Mouse (Mus musculus) limb, embryonic 11.5 days (tissue): Measurements from ENCODE around the gene Gpld1. TPM values are rescaled to one million over a fixed set of nuclear protein-coding genes. Genes with fewer than 3 reads are reported as not detected.

Source experiments
- ATAC-seq: fragments of 200-750 bp; cut with Nextera tagmentation; 2 replicates; pipeline ENCODE4 v1.8.0; 2017; ENCODE audit warnings: low read depth; ENCODE audit not compliant: insufficient number of reproducible peaks, low FRiP score, low TSS enrichment
- DNase-seq: peaks from one replicate; pipeline ENCODE4 v3.0.0-alpha.2; 2015; ENCODE audit warnings: low spot score
- H3K27ac ChIP-seq: fragments of 300-500 bp; sonication (generic); replicated peaks from 2 replicates; pipeline ENCODE4 v1.5.1; 2014; ENCODE audit warnings: low read depth, mild to moderate bottlenecking, low read length
- H3K27me3 ChIP-seq: fragments of 300-500 bp; sonication (generic); 2 replicates; pipeline ENCODE4 v1.6.1; 2014; ENCODE audit warnings: mild to moderate bottlenecking, low read length, mixed read lengths; ENCODE audit not compliant: control insufficient read depth, insufficient read depth
- H3K36me3 ChIP-seq: fragments of 300-500 bp; sonication (generic); 2 replicates; pipeline ENCODE4 v1.6.1; 2014; ENCODE audit warnings: mild to moderate bottlenecking, low read length, moderate library complexity, mixed read lengths; ENCODE audit not compliant: control insufficient read depth, insufficient read depth
- H3K4me1 ChIP-seq: fragments of 300-500 bp; sonication (generic); 2 replicates; pipeline ENCODE4 v1.6.1; 2014; ENCODE audit warnings: low read length, mixed read lengths; ENCODE audit not compliant: control insufficient read depth, insufficient read depth
- H3K4me2 ChIP-seq: fragments of 300-500 bp; sonication (generic); 2 replicates; pipeline ENCODE4 v1.6.1; 2014; ENCODE audit warnings: low read depth, mild to moderate bottlenecking, moderate library complexity; ENCODE audit not compliant: severe bottlenecking
- H3K4me3 ChIP-seq: fragments of 300-500 bp; sonication (generic); 2 replicates; pipeline ENCODE4 v1.5.1; 2014; ENCODE audit warnings: low read depth, low read length
- H3K9ac ChIP-seq: fragments of 300-500 bp; sonication (generic); 2 replicates; pipeline ENCODE4 v1.6.1; 2014; ENCODE audit warnings: mild to moderate bottlenecking, low read length
- H3K9me3 ChIP-seq: fragments of 300-500 bp; sonication (generic); 2 replicates; pipeline ENCODE4 v1.6.1; 2016; ENCODE audit warnings: low read length; ENCODE audit not compliant: control insufficient read depth
- WGBS: fragments of 180-500 bp; shearing (Covaris S2); extraction: QIAGEN DNeasy Blood & Tissue Kit; methylation state at CpG from one replicate; pipeline ENCODE4 v1.1.7; 2014; 5-methylcytosine and 5-hydroxymethylcytosine counted together
- polyA plus RNA-seq: library from polyadenylated mRNA; unstranded; fragments of >200 nt; fragmentation: Nextera tagmentation; extraction: Ambion mirVana; gene quantifications from 2 replicates; pipeline ENCODE4 v1.2.1, GENCODE M21; 2014

Gene Gpld1
- polyA plus RNA-seq = 0.25 and 0.34 TPM in 2 replicates

DNA sequence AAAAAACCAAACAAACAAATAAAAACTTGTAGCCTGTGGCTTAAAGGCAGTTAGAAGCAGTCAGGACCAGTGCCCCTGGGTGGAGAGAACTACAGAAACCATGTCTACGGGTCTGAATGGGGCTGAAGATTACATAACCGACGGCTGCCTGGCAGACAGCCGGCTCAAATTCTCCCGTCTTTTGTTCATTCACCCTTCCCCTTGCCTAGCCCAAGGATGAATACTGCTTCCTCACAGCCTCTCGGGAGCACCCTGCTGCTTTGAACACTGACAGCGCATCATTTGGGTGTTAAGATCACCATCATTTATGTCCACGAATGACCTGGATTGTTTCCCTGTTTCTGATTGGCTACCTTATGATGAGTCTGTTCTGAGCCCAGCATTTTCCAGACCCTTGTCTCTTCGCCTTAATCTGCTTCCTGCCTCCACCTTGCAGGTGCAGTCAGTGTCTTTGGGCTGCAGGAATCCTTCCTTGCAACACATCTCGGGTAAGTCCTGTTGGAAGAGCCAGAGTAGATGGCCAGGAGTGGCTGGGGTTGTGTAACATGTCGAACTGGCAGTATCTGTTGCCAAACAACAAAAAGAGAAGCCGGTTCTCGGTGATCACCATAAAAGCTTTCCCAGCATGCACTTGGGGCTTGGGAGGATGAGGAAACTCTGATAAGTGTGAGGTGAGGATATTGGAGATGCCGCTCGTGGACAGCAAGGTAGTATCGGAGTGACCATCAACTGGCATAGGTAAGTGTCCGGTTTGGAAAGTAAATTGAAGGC is at the start of gene Gpld1:
Gpld1 (plus strand) TSS at position 641 of the 771 bp plus-strand sequence.
- Histone ChIP-seq H3K4me2 (no peak within 1 kb of the TSS), H3K27ac (no peak within 1 kb of the TSS), H3K36me3 (no peaks in the 10 kb centered on the region), H3K4me3 (no peak within 1 kb of the TSS), H3K4me1 (no peaks in the 10 kb centered on the region), H3K9ac (no peak within 1 kb of the TSS), H3K27me3 (no peaks in the 10 kb centered on the region), H3K9me3 (no peaks in the 10 kb centered on the region)
- no peak for DNase-seq
- 73% methylated on average over 17 of the region's 17 CpGs for WGBS
- ATAC-seq = no peak

DNA sequence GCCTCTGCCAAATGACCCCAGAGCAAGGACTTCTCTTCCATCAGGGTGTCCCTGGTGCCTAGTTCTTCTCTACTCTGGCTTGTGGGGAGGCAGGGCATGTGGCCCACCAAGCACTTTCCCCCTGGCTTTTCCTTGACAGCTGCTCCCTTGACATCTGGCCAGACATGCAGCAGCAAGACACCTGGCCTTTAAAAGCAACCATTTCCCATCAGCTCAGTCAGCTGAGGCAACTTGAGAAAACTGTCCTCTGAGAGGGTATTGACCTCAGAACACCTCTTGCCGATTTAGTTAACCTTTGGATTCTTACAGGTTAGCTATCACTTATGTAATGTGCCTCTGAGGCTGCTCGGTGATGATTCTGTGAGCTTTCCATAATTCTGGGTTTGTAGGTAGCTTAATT is 49.1 kb upstream of the Gpld1 start:
- WGBS = 85% methylated on average over 2 of the region's 2 CpGs
- DNase-seq = no peak

DNA sequence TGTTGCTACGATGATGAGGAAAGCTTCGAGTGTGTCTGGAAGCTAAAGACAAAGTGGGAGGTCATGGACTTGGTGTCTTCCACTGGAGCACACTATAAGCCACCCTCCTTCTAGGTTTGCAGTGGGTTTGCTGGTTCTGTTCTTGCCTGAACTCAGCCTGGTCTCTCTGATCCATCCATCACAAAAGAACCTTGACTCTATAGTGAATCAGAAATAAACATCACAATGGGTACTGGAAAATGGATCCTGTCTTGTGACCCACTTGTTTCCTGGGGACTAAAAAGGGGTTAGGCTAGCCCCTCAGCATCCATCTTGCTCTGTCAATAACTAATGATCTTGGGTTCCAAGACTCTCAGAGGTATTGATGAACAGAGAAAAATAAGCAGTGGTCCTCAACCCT is 41.0 kb upstream of the Gpld1 start:
- H3K36me3 ChIP-seq = no peaks in the 10 kb centered on the region
- ATAC-seq (no peak), DNase-seq (no peak)
- WGBS = 85% methylated on average over 2 of the region's 2 CpGs
- no peaks in the 10 kb centered on the region for H3K4me1 ChIP-seq
- H3K9ac ChIP-seq = no peak overlapping the region
- no peak overlapping the region for H3K27ac ChIP-seq
- H3K9me3 ChIP-seq = no peaks in the 10 kb centered on the region
- no peaks in the 10 kb centered on the region for H3K27me3 ChIP-seq
- no peak overlapping the region for H3K4me2 ChIP-seq
- H3K4me3 ChIP-seq = no peak overlapping the region

More for the DNA sequence above, 49.1 kb upstream of the Gpld1 start:
- Histone ChIP-seq H3K9ac (no peak overlapping the region), H3K4me3 (no peak overlapping the region), H3K4me1 (no peaks in the 10 kb centered on the region), H3K36me3 (no peaks in the 10 kb centered on the region), H3K9me3 (no peaks in the 10 kb centered on the region), H3K27ac (no peak overlapping the region), H3K4me2 (no peak overlapping the region), H3K27me3 (no peaks in the 10 kb centered on the region)
- ATAC-seq = no peak

DNA sequence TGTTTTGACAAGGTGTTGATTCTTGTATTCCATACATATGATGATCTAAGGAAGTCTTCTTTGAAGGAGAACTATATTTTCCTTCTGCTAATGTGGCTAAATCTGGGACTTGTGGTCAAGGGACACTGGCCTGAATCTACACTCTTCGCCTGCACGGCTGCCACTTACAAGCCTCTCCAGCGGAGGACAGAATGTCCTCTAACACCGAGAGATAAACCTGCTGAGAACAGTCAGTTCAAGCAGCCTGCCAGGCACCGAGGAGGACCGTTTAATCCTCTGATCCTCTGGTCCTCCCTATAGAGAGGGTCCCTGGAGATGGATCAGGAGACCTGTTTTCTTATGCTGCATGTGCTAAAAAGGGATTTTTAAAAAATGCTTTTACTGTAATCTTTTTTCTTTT is 39.5 kb upstream of the Gpld1 start:
- no peak overlapping the region for H3K4me2 ChIP-seq
- WGBS = 85% methylated on average over 6 of the region's 6 CpGs
- H3K4me1 ChIP-seq = no peaks in the 10 kb centered on the region
- no peaks in the 10 kb centered on the region for H3K36me3 ChIP-seq
- H3K9ac ChIP-seq = no peak overlapping the region
- no peak for ATAC-seq
- H3K27ac ChIP-seq = no peak overlapping the region
- no peak overlapping the region for H3K4me3 ChIP-seq
- H3K27me3 ChIP-seq = no peaks in the 10 kb centered on the region
- no peaks in the 10 kb centered on the region for H3K9me3 ChIP-seq
- DNase-seq = no peak

DNA sequence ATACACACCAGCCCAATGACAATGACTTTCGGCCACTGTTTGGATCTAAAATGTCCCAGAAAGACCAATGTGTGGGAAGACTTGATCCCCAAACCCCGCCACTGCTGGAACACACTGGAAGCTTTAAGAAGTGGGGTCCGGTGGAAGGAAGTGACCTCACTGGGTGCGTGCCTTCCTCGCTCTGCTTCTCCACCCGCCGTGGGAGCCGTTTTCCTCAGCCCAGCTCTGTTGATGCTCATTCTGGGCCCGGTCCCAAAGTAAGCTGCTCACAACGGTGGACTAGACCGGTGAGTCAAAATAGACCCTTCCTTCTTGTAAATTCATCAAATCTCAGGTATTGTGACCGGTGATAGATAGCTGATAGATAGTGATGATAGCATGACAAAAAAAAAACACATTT is 37.5 kb upstream of the Gpld1 start:
- H3K4me3 ChIP-seq = no peak overlapping the region
- 92% methylated on average over 12 of the region's 12 CpGs for WGBS

DNA sequence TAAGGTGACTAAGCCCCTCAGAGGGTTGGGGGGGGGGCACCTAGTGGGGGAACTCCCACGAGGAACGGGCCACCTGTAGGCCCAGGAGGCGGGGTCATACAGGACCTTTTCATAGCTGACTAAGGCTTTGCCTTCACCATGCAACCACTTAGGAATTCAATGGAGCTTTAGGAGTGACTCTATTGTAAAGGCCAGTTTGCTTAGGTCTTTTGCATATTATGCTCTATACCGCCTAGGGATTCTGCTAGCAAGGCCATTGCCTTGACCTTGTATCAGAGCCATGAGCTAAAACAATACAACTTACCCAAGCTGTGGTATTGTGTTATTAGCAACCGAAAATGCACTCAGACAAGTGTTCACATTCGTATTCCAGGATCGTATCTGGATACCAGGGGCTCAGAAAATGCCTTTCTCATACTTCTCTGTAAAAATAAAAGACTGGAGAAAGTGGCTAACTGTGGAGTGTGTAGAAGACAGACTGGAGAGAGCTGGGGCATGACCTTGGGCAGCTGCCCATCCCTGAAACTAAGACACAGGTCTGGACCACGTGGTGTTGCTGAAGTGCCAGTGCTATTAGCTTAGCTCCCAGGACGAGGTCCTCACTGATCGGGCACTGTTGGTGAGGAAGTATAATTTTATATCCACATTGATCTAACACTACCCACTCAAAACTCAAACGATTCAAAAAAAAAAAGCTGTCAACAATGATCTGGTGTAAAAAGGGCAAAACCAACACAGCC is 36.0 kb upstream of the Gpld1 start:
- no peak overlapping the region for H3K9ac ChIP-seq
- 86% methylated on average over 11 of the region's 11 CpGs for WGBS

More for the DNA sequence above, 37.5 kb upstream of the Gpld1 start:
- H3K9me3 ChIP-seq = no peaks in the 10 kb centered on the region
- no peak overlapping the region for H3K4me2 ChIP-seq
- H3K4me1 ChIP-seq = no peaks in the 10 kb centered on the region
- H3K9ac ChIP-seq = no peak overlapping the region
- ATAC-seq (no peak), DNase-seq (no peak)
- H3K36me3 ChIP-seq = no peaks in the 10 kb centered on the region
- H3K27ac ChIP-seq = no peak overlapping the region
- no peaks in the 10 kb centered on the region for H3K27me3 ChIP-seq

DNA sequence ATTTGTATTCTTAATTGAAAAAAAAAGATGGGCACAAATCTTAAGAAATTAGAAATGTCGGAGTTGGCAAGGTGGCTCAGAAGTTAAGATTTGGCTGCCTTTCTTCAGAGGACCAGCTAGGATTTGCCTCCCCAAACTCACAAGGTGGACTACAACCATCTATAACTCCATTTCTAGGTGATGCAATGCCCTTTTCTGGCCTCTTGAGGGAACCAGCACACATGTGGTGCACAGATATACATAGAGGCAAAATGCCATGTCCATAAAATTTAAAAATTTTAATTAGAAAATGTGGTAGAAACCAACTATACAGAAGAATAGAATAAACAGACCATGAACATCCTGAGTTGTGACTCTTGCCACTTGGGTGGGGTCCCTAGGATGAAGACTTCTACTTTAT is 33.8 kb upstream of the Gpld1 start:
- ATAC-seq = no peak
- H3K4me3 ChIP-seq = no peak overlapping the region
- H3K9me3 ChIP-seq = no peaks in the 10 kb centered on the region
- no peak for DNase-seq
- H3K36me3 ChIP-seq = no peaks in the 10 kb centered on the region
- no peak overlapping the region for H3K9ac ChIP-seq
- no peaks in the 10 kb centered on the region for H3K4me1 ChIP-seq
- no peak overlapping the region for H3K4me2 ChIP-seq
- H3K27ac ChIP-seq = no peak overlapping the region
- no peaks in the 10 kb centered on the region for H3K27me3 ChIP-seq
- WGBS = 95% methylated on average over 1 of the region's 1 CpGs

More for the DNA sequence above, 36.0 kb upstream of the Gpld1 start:
- Histone ChIP-seq H3K36me3 (no peaks in the 10 kb centered on the region), H3K9me3 (no peaks in the 10 kb centered on the region), H3K4me3 (no peak overlapping the region), H3K27me3 (no peaks in the 10 kb centered on the region), H3K4me1 (no peaks in the 10 kb centered on the region), H3K27ac (no peak overlapping the region), H3K4me2 (no peak overlapping the region)
- DNase-seq (no peak), ATAC-seq (no peak)

DNA sequence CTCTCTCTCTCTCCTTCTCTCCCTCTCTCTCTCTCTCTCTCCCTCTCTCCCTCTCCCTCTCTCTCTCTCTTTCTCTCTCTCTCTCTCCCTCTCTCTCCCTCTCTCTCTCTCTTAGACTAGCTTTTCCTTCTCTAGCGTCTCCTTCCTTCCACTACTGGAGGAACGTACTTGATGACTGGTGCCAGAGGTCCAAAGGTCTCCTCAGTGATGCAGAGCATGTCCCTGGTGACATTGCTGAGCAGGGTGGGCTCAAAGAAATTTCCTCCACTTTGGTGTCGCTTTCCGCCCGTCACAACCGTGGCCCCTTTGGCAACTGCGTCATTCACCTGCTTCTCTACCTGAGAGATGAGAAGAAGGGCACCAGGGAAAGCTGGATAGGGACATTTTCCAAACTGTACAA is 29.4 kb upstream of the Gpld1 start:
- Histone ChIP-seq H3K27me3 (no peaks in the 10 kb centered on the region), H3K9ac (no peak overlapping the region), H3K27ac (no peak overlapping the region), H3K9me3 (no peaks in the 10 kb centered on the region), H3K4me2 (no peak overlapping the region), H3K4me1 (no peaks in the 10 kb centered on the region), H3K4me3 (no peak overlapping the region), H3K36me3 (no peaks in the 10 kb centered on the region)
- 94% methylated on average over 7 of the region's 7 CpGs for WGBS
- ATAC-seq (no peak), DNase-seq (no peak)
